Mouse (Mus musculus): ENCODE results near the gene Kcnj12.

- no peak for TF ChIP-seq CTCF (IDR thresholded peaks at IDR 0.05; ENCODE audit: low read depth, low read length)
- no peak for TF ChIP-seq GATA1 (IDR thresholded peaks at IDR 0.05; ENCODE audit: borderline replicate concordance, low read length)
- no peak for TF ChIP-seq POLR2AphosphoS5 (IDR thresholded peaks at IDR 0.05; ENCODE audit: insufficient replicate concordance, low read depth, low read length)
Observed at GRCm38 (mm10) chr11:61031137-61031536, 8.8 kb downstream of the Kcnj12 start.

Data from G1E (cell line).